Mouse (Mus musculus) adrenal gland, postnatal 10 days (tissue): ENCODE measurements around the gene Ahcyl1. TPM values are rescaled to one million over a fixed set of nuclear protein-coding genes. Genes with fewer than 3 reads are reported as not detected.

Experiments
- DNase-seq: peaks from one replicate; pipeline ENCODE4 v3.0.0; 2021; ENCODE audit warnings: mixed read lengths
- total RNA-seq, 2 experiments: library from RNA; stranded (reverse); gene quantifications; 2 replicates each; pipeline ENCODE4 v1.2.3; 2021

The Ahcyl1 gene
- total RNA-seq, 2 experiments from 2014 or later = 249 to 285 TPM

- DNase-seq = peak; percentile 42
Measured at GRCm38 (mm10) chr3:107703675-107704370, 7.5 kb upstream of the Ahcyl1 start.

- no peak for DNase-seq
Measured at GRCm38 (mm10) chr3:107701767-107702394, 5.5 kb upstream of the Ahcyl1 start.

- DNase-seq = no peak
Measured at GRCm38 (mm10) chr3:107700625-107701024, 4.3 kb upstream of the Ahcyl1 start.

GRCm38 (mm10) chr3:107696910-107697309 lies 550 bp upstream of the Ahcyl1 start:
- DNase-seq = peak; percentile 28

DNA sequence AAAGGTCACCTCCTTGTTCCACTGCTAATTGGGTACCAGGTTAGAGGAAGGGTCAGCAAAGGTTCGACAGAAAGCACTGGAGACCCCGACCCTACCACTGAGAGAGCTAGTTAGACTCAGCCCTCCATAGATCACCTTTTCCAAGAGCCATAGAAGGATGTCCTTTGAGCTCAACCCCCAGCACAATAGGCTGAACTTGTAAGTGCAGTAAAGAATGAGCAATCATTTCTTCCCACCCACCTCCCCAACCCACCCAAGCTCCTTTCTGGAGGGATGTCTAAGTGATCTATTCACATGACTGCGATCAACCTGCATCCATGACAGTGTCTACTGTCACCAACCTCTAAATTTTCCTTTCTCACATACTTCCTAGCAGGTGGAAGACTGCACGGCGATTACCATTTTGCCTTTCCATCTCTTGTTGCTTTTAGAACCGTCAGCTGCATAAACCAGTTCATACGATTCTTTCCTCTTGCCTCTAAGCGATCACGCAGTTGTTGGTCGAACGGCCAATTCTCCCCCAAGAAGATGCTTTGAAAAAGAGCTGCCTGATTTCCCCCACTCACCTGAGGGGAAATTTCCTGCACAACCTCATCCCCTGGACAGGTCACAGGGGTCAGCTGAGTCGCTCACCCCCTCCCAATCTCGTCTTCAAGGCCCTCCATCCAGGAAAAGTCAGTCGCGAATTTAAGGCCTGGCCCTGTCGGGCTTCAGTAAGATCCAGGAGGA lies 977 bp downstream of the Ahcyl1 start:
- peak; percentile 64 for DNase-seq

GRCm38 (mm10) chr3:107694256-107694900 lies 2.0 kb downstream of the Ahcyl1 start:
- no peak for DNase-seq

DNA sequence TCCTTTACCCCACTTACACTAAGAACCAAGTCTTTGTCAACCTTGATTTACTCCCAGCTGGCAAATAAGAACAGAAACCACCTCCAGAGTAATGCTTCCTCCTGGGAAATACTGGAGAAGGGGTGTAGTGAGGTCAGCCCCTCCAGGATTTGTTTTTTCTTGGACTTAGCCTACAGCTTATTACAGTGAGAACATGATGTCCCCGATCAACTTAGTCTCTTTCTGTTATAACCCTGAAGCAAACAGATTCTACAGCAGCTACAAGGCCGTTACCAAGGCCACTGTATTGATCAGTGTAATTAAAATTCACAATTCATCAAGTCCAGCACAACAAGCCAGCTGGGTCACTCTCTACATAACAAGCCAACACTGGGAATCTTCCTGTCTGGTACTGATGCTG lies 6.0 kb downstream of the Ahcyl1 start:
- peak; percentile 41 for DNase-seq

DNA sequence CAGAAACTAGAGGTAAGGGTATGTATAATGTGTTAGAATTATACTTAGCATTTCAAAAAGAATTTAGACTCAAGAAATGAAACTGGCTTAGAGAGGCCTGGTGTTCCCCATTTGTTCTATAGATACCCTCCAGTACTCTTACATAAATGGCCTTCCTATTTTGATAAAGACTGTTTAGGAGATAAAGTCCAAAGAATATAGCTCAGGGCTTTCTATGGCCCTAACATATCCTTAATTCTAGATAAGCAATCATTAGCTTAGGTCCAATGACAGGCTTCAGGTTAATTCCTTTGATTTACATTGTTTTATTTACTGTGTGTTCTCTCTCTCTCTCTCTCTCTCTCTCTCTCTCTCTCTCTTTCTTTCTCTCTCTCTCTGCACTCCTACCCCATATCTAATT lies 7.1 kb downstream of the Ahcyl1 start:
- DNase-seq = no peak

DNA sequence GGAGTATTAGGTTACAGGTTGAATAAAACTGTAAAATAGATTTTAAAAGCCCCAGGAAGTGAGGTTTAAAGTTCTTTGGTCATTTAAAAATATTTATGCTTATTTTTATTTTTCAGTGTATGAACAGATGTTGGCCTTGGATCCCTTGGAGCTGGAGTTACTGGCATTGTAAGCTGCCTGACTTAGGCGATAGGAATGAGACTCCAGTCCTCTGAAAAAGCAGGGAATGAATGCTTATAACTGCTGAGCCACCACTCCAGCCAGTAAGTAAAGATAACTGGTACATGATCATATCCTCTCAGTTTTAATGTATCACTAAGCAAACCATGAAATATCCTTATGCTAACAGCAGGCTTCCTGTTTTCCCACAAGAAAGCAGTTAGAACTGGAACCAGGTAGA lies 8.1 kb downstream of the Ahcyl1 start:
- no peak for DNase-seq

DNA sequence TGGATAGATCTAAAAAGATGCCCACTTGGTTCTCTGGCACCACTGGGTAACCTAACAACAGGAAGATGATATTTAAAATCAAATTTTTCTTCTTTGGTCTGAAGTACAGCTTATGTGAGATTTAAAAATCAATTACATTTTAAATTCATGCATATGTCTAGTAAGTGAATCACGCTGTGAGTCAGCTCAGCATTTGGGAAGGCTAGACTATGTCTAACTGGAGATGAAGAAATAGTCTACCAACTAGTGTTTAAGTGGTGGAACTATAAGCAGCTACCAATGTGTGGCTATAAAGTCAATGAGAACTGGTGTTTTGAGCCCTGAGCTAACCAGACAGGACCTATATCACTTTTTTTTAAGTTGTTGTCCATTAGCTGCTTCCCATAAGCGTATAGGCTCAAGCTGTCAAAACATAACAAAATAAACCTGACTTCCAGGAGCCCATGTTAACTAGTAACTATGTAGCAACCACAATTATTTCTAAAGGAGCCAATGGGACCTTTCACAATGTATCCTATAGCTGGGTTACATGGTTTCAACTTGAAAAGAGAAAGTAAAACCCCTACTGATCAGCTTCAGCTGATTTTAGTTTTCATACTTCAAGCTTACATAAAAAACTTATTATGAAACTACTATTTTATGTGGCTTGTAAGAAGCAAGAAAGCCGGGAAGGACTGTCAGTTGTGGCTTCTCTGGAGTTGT lies 9.9 kb downstream of the Ahcyl1 start:
- DNase-seq = no peak

DNA sequence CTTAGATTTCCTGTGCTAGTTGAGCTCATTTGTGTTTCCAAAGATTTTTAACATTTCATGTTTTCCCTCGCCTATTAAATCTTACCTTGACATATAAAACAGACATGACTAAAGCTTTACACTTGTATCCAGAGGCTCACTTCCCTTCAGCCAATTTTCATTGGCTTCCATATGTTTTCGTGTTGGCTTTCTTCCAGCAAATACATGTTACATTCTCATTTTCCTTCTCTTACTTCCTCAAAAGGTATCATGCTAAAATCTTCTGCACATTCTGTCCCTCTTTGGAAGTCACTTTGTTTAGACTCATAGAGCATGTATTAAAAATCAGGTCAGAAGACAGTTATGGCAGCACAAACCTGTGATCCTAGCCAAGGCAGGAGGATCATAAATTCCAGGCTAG lies 10.7 kb downstream of the Ahcyl1 start:
- no peak for DNase-seq

DNA sequence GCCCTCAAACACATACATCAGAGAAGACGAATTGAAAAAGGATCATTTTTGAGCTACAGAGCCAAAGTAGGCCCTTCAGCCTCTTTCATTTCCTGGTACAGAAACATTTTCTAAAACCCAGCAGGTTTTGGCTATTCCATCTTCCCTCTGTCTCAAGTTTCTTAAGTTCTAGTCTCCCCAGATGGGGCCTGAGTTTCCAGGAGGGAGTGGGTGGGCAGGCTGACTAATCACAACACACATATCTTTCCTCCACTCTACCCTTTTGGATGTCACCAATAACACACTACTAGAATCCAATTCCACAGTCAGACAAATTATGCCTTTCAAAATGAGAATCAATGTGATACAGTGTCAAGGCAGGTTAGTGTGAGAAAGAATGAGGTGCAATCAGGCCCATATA lies 12.8 kb downstream of the Ahcyl1 start:
- DNase-seq = no peak

DNA sequence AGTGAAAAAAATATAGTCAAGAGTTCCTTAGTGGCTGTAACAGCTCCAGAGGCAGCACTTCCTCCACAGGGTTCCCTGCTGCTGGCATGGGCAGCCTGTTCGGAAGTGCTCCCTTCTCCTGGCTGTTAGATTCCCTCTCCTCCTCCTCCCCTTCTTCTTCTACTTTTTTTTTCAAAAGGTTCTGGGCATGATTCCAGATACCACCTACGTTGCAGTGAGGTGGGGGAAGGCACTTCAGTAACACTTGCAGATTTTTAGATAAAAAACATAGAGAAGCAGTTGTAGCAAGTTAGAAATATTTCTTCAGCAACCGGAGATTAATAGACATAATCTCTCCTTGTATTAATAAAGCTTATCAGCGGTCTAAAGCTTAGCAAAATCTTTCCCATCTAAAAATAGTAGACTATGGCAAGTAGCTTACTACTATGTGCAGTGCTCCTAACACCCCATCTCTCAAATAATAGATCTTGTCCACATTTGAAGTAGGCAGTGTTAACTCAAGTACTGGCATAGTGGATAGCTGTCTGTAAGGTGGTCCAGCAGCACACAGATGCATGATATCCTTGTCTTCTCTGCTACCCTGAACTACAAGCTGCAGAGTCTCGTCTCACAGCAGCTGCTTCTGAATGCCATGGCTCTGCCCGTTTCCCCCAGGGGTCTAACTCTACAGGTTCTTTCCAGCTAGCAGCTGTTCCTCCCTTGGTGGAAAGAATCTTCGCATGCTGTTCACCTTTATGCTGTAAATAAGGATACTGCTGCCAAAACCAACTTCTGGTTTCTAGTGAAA lies 15.4 kb downstream of the Ahcyl1 start:
- DNase-seq = peak; percentile 52

DNA sequence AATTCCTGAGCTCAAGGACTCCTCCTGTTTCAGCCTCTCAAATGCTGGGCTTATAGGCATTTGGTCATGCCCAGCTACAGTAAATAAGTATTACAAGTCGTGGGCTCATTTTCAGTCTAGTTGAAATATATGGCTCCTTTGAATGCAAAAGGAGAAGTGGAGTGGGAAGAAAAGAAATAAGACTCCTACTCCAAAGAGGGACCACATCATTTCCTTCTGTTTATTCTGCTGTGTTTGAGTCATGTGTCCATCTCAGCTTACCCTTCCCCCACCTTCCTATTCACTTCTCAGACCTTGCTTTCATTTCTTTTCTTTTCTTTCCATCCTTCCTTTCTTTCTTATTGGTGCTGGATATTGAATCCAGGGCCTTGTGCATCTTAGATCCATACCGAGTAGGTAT lies 24.9 kb downstream of the Ahcyl1 start:
- no peak for DNase-seq

GRCm38 (mm10) chr3:107670500-107670899 lies 25.9 kb downstream of the Ahcyl1 start:
- DNase-seq = no peak

DNA sequence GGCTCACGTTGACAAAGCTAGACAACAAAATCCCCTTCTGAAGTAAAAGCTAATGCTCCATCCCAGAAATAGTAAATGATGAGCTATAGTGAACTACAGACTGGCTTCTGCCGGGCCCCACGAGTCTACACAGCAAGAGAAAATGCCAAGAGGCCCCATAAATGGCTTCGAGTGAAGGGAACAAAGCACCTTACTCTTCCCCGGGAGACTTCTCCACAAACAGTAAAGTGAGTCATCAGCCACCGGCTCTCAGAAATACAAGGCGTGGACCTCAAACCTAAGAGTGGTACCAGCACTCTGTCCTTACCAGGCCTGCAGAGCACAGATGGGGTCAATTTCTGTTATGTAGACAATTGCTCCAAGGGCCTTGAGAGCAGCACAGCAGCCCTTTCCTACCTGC lies 27.6 kb downstream of the Ahcyl1 start:
- DNase-seq = no peak

GRCm38 (mm10) chr3:107667426-107667825 lies 28.9 kb downstream of the Ahcyl1 start:
- DNase-seq = no peak

- DNase-seq = no peak
Measured at GRCm38 (mm10) chr3:107664641-107665040, 31.7 kb downstream of the Ahcyl1 start.

- no peak for DNase-seq
Measured at GRCm38 (mm10) chr3:107659000-107659399, 37.4 kb downstream of the Ahcyl1 start.

DNA sequence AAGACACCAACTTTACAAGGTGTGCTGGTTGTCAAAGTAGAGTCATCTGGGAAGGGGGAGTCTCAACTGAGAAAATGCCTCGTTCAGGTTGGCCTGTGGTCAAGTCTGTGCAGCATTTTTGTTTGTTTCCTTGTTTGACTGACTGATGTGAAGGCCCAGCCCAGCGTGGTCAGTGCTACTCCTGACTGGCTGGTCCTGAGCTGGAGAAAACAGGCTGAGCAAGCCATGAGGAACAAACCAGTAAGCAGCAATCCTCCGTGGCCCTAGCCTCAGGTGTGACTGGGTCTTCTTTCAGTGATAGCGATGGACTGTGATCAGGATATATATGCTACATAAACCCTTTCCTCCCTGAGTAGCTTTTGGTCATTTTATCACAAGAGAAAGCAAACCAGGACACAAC lies 39.5 kb downstream of the Ahcyl1 start:
- DNase-seq = no peak

- DNase-seq = no peak
Measured at GRCm38 (mm10) chr3:107656151-107656550, 40.2 kb downstream of the Ahcyl1 start.

- DNase-seq = no peak
Measured at GRCm38 (mm10) chr3:107655491-107655890, 40.9 kb downstream of the Ahcyl1 start.
